Mouse (Mus musculus): ENCODE data around the gene AU018091. TPM values are rescaled to one million over a fixed set of nuclear protein-coding genes. Genes with fewer than 3 reads are reported as not detected.

AU018091 gene
- polyA plus RNA-seq, 1 experiment = 0.66 TPM

Small RNA genes within 50 kb of the gene (microRNA-seq; reads per million reads assigned to microRNA genes)
- not detected for gene Mir290a (ENCODE audit: borderline microRNAs expressed)
- not detected for gene Mir290b (ENCODE audit: borderline microRNAs expressed)
- not detected for gene Mir291a (ENCODE audit: borderline microRNAs expressed)
- gene Mir292 (ENCODE audit: borderline microRNAs expressed) = not detected
- not detected for gene Mir292b (ENCODE audit: borderline microRNAs expressed)

Other genes with a start within 250 kb of the AU018091 start
- 0.01 TPM for gene Nlrp12, start 80.5 kb upstream of the AU018091 start, polyA plus RNA-seq (2012; fragmentation: generic; extraction: Trizol)
- gene Myadm, start 119.9 kb upstream of the AU018091 start, polyA plus RNA-seq (2012; fragmentation: generic; extraction: Trizol) = 157 TPM
- gene Prkcg, start 120.0 kb upstream of the AU018091 start, polyA plus RNA-seq (2012; fragmentation: generic; extraction: Trizol) = 0.40 TPM
- gene Cacng7, start 163.8 kb upstream of the AU018091 start, polyA plus RNA-seq (2012; fragmentation: generic; extraction: Trizol) = 1.1 TPM
- 1.3 TPM for gene Cacng8, start 221.5 kb upstream of the AU018091 start, polyA plus RNA-seq (2012; fragmentation: generic; extraction: Trizol)